Comparison of ENCODE assay signal across 14 mouse cellular contexts in the genomic region with DNA sequence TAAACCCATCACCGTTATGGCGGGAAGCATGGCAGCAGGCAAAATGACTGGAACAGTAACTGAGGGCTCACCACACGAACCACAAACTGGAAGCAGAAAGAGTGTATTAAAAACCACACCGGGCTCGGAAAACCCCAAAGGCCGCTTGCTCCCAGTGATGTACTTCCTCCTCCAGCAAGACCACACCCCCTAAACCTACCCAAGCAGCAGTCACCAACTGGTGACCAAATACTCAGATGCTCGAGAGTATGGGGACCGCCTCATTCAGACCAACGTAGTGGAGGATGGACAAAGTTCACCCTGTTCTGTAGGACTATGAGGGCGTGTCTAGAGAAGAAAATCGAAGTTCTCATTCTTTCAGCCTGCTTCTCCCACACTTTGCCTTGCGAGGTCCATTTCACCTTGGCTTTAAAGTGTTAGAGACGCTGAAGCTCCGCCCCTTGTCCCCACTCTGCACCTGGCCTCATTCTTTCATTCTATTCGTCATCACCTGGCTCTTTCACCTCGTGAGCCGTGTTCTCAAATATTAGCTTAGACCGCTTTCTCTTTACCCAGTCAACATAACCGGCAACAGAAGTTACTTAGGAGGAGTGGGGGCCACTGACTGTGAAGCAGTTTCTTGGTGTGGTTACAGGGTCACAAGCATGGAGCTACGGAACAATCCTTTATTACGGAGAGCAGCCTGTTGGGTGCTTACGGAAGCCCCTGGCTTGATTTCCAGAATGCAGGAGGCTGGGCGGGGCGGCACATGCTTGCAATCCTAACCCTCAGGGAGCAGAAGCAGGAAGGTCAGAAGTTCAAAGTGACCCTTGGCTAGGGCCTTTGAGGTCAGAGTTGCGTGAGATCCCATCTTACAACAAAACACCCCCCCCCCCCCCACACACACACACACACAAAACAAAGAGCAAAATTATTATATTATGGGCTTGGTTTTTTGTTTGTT. TPM values are rescaled to one million over a fixed set of nuclear protein-coding genes. Genes with fewer than 3 reads are reported as not detected.
DNase-seq lines count a peak whose midpoint lies in the region; ATAC-seq and TF ChIP-seq lines count a peak whose summit lies in the region.
"Had no signal": no experiment of that assay in that cellular context is flagged by ENCODE, and none has a peak within 500 bp of the region (broad histone marks: within the 10 kb centered on the region; RNA-seq: fewer than 3 reads in every experiment).

No protein-coding gene starts in this region.

- intact Hi-C loops in left cerebral cortex, postnatal 4 days (cut with DNase I) = no loop called here

- TF ChIP-seq CTCF in kidney, postnatal 0 days (IDR thresholded peaks at IDR 0.05; ENCODE audit: low read depth) = no peak

- H3K4me2 ChIP-seq in kidney, postnatal 0 days (ENCODE audit: low read length) = no peak overlapping the region
- H3K4me2 ChIP-seq in liver, embryonic 15.5 days = peak overlapping the region; percentile 36; the same call in 1 of the 2 replicates
- H3K4me2 ChIP-seq in stomach, embryonic 14.5 days (replicated peaks; ENCODE audit: low read depth, low read length) = no peak overlapping the region

- H3K9ac ChIP-seq in kidney, postnatal 0 days (ENCODE audit: low read depth, low read length) = no peak overlapping the region
- H3K9ac ChIP-seq in liver, embryonic 15.5 days = no peak overlapping the region
- H3K9ac ChIP-seq in stomach, embryonic 14.5 days (replicated peaks; ENCODE audit: low read depth, low read length) = no peak overlapping the region

- no peaks in the 10 kb centered on the region for H3K36me3 ChIP-seq in kidney, postnatal 0 days (ENCODE audit: insufficient read depth, low read length)
- H3K36me3 ChIP-seq in liver, embryonic 15.5 days (replicated peaks) = no peaks in the 10 kb centered on the region
- no peaks in the 10 kb centered on the region for H3K36me3 ChIP-seq in stomach, embryonic 14.5 days (ENCODE audit: control insufficient read depth, insufficient read depth, low read length)

- no peak for DNase-seq in kidney, postnatal 0 days (ENCODE audit: low spot score)
- DNase-seq in kidney, postnatal 36 days = no peak
- peak; percentile 42 for DNase-seq in embryo, embryonic 10.5 days (ENCODE audit: low spot score)
- DNase-seq in heart, adult 18-20 months = no peak
- no peak for DNase-seq in cerebellum, adult 11-12 months
- DNase-seq in left cerebral cortex, postnatal 4 days = no peak
- DNase-seq: adrenal gland, adult 8-10 months had no signal

- 80% methylated on average over 25 of the region's 25 CpGs for WGBS in kidney, postnatal 0 days
- whole genome bisulfite sequencing in liver, embryonic 15.5 days (ENCODE audit: insufficient replicate concordance) = 36% methylated on average over 24 of the region's 25 CpGs
- 67% methylated on average over 25 of the region's 25 CpGs for WGBS in stomach, embryonic 14.5 days

- no peak overlapping the region for H3K27ac ChIP-seq in kidney, postnatal 0 days
- 0 out of 2 replicates have a peak overlapping the region, but pooled peaks have one; percentile 51 for H3K27ac ChIP-seq in liver, embryonic 15.5 days (replicated peaks)
- peak overlapping the region; percentile 80 for H3K27ac ChIP-seq in stomach, embryonic 14.5 days (ENCODE audit: low read length)
- H3K27ac ChIP-seq: layer of hippocampus, adult 2 months; macrophage had no signal

- H3K4me1 ChIP-seq in kidney, postnatal 0 days (replicated peaks; ENCODE audit: insufficient read depth, low read length) = no peaks in the 10 kb centered on the region
- H3K4me1 ChIP-seq in liver, embryonic 15.5 days (replicated peaks) = no peaks in the 10 kb centered on the region
- no peaks in the 10 kb centered on the region for H3K4me1 ChIP-seq in stomach, embryonic 14.5 days (ENCODE audit: control insufficient read depth, insufficient read depth, low read length)

- H3K4me3 ChIP-seq in kidney, postnatal 0 days (replicated peaks; ENCODE audit: low read depth, low read length) = no peak overlapping the region
- H3K4me3 ChIP-seq in liver, embryonic 15.5 days (replicated peaks) = no peak overlapping the region
- H3K4me3 ChIP-seq in stomach, embryonic 14.5 days (ENCODE audit: low read depth, low read length) = no peak overlapping the region
- H3K4me3 ChIP-seq: layer of hippocampus, adult 2 months had no signal

- peak; percentile 26; the same call in 1 of the 2 replicates for ATAC-seq in kidney, postnatal 0 days (replicated peaks; ENCODE audit: low FRiP score, low read depth)
- peak; percentile 83 for ATAC-seq in liver, embryonic 15.5 days (ENCODE audit: insufficient read depth)
- peak; percentile 95 for ATAC-seq in stomach, embryonic 14.5 days (ENCODE audit: insufficient number of reproducible peaks, insufficient read depth, low FRiP score, low read depth)
- ATAC-seq: CD4-positive, CD25-positive, alpha-beta regulatory T cell, adult 4 months had no signal

- H3K9me3 ChIP-seq in kidney, postnatal 0 days (replicated peaks; ENCODE audit: low read length) = no peaks in the 10 kb centered on the region
- H3K9me3 ChIP-seq in liver, embryonic 15.5 days (replicated peaks) = no peaks in the 10 kb centered on the region
- H3K9me3 ChIP-seq in stomach, embryonic 14.5 days (ENCODE audit: control insufficient read depth, low read depth, low read length) = no peaks in the 10 kb centered on the region

- no peaks in the 10 kb centered on the region for H3K27me3 ChIP-seq in kidney, postnatal 0 days (ENCODE audit: insufficient read depth, low read length)
- no peaks in the 10 kb centered on the region for H3K27me3 ChIP-seq in liver, embryonic 15.5 days
- no peaks in the 10 kb centered on the region for H3K27me3 ChIP-seq in stomach, embryonic 14.5 days (ENCODE audit: control insufficient read depth, insufficient read depth, low read length)

RNA-seq across cellular contexts. Expression of a gene that starts 5.7 kb away (rescaled TPM):
- polyA plus RNA-seq in kidney, postnatal 0 days (2015; fragmentation: Nextera tagmentation; extraction: Ambion mirVana) = not detected in 2 replicates
- not detected in 2 replicates for polyA plus RNA-seq in liver, embryonic 15.5 days (2015; fragmentation: Nextera tagmentation; extraction: Ambion mirVana)
- polyA plus RNA-seq in stomach, embryonic 14.5 days (2014; fragmentation: Nextera tagmentation; extraction: Ambion mirVana) = 0.15 TPM in 1 of 2 replicates, not detected in the other
- total RNA-seq in heart, adult 18-20 months (2021) = not detected
- not detected for total RNA-seq in left cerebral cortex, postnatal 4 days (2021)
- total RNA-seq: adrenal gland, adult 8-10 months; gastrocnemius, adult 8-10 months; layer of hippocampus, adult 2 months had no signal
- polyA plus RNA-seq: CD4-positive, CD25-positive, alpha-beta regulatory T cell, adult 4 months; cortical plate, adult 2 months; macrophage had no signal

Comparison
In these comparisons a context has a peak if more than half of its experiments do, and no peak if none do; other contexts are left out.
1. ATAC-seq: peak in every context shown above with its lines; median percentile 95 in stomach, embryonic 14.5 days; 83 in liver, embryonic 15.5 days; 26 in kidney, postnatal 0 days.